Mouse (Mus musculus): ENCODE data around the gene Abcc4.

Gene Abcc4

DNA sequence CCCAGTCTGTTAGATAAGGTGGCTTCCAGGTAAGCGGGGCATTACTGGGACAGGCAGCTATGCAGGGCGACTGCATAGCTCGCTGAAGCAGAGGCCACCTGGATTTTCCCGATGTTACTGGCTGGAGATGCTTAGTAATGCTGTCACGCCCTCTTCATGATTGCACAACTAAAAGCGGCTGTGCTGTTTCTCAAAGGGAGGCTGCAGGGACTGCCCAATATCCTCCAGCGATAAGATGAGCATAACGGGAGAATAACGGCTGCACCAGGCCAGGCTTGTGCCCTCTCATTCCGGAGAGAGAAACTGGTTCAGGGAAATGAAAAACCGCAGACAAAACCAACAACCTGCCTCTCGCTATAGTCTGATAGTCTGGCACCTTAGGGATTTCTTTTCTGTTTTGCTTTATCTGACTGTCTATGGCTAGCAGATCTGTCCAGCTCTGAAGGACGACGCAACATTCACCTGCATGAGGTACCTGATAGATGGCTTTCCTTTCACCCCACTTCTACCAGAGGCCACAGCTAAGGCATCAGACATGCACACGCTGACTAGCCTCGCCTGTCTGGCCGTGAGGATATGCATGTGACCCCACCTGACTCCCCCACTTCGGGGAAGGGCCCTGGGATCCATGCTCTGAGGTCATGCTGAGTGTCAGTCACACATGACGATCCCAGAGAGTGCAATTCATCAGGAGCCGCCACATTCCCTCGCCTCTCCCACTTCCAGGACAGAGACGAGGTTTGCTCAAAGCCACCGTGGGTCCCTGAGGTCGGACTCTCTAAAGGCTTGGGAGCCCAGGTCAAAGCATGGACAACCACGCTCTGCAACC, 67.4 kb downstream of the Abcc4 start:
- no peak for DNase-seq (ENCODE audit: low read depth, low spot score)

DNA sequence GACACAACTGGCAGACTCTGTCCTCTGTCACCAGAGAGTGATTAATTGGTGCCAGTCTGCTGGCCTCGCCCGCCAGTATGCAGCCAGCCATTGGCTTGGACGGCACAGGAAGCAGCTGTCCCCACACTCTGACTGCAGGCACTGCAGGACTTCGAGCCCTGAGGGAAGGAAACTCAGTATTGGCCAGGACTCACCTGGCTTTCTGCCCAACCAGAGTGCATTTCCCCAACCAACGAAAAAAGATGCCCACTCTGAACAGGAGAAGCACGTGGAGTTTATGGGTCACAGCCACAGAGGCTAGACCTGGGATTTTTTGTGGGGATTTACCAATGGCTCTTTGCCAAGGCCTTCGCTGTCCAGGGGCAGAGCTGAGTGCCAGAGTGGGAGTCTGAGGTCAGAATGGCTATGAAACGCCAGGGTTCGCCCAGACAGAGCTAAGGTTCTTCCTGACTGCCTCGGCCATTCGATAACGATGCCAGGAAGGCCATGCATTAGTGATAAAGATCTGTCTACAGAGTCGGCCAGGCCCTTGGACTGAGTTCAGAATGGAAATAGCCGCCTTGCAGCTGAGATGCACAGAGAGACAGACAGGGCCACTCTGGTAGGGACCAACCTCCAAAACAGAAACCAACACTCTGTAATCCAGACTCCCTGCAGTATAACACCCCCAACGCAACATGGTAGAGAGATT, 70.4 kb downstream of the Abcc4 start:
- DNase-seq (ENCODE audit: low read depth, low spot score), result peak; percentile 30

DNA sequence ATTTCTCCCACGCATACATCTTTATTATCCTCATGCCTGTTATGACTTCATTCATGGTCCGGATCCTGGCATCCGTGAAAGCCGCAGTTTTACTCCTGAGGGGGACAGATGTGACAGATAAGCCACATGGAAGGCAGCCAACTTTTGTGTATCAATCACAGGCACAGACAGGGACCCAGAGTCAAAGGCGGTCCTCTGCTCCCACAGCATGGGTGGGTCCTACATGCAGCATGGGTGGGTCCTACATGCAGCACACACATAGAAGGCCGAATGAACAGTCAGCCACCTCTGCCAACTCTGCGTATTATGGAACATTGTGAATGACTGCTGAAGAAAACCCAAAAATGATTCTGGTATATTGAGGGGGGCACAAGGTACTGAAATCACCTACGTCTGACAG, 76.4 kb downstream of the Abcc4 start:
- DNase-seq (ENCODE audit: low read depth, low spot score), result no peak

DNA sequence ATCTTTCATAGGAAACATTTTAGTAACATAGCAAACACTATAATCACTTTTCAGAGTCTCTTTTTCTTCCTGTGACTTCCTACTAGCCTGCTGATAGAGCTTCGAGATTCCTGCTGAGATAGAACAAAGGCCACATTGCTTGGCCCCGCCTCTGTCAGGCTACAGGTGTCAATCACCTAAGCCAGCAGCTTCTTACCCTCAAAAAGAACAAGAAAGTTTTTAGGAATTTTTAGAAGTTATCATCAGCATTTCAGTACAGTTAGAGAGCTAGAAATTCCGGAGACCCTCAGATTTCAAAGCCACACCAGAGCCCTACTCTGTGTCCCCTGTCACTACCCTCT, 84.6 kb downstream of the Abcc4 start:
- DNase-seq (ENCODE audit: low read depth, low spot score), result no peak

DNA sequence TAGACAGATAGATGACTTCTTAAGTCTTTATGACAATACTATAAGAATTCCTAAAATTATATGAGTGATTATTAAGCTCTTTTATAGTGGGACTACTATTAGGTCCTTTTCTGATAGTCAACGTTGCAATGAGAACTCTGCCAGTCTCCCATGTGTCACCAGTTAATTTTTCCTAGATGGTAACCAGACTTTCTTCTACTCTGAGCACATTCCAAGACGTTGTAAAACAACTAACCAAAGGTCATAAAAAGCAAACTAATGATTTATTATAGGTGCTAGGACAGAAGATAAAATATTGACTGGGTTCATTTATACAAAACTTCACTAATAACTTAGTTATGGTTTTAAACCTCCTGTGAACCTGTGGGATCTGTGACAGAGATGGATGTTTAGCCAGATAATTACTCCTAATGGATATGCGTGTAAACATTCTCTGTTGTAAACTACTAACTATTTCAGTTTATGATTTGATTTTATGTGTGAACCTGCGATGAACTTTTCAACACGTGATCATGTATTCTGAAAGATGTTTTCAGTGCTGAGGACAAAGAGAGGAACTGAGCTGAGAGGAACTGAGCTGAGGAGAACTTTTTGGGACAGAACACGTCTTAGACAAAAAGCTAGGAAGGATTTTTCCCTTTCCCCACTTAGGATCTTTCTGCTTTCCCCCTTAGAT, 85.1 kb downstream of the Abcc4 start:
- DNase-seq (ENCODE audit: low read depth, low spot score), result no peak

DNA sequence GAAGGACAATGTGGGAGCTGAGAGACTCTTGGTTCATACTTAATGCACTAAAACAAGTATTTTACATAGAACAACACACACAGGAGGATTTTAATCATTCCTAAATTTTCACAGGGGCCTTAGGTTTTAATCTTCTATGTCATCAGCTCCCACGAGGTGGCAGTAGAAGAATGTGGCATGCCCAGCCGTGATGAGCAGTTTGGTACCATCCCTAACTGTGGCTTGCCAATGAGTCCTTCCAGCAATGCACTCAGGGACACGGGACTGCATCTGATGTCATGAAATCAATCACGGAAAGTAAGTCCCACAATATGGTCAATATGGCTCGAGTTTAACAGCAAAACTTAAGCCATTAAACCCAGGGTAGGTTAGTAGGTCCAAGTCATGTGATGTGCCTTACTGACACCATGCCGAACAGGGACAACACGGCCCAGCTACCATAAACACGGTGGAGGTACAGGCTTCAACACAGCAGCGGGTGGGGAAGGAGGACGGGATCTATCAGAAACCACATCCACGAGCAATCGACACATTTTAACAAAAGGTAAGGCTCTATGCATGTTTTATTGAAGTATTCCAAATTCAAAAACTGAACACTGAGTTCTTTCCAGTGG, 89.2 kb downstream of the Abcc4 start:
- peak; percentile 51 for DNase-seq (ENCODE audit: low read depth, low spot score)

DNA sequence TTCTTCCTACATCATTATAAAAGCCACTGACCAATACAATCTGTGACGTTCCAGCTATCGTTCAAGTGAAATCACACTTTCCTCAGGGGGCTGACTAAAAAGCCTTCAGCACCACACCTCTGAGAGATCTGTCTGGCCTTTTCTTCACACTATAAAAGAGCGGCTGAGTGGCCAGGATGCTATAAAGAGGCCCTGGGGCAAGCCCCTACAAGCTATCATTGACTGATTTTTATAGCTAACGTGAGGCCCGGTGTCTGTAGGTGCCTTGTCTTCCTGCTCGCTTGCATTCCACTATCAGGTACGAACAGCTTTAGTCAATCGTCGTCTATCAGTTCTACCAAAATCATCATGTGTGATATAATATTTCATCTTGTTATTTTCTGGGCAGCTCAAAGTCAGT, 92.3 kb downstream of the Abcc4 start:
- no peak for DNase-seq (ENCODE audit: low read depth, low spot score)

DNA sequence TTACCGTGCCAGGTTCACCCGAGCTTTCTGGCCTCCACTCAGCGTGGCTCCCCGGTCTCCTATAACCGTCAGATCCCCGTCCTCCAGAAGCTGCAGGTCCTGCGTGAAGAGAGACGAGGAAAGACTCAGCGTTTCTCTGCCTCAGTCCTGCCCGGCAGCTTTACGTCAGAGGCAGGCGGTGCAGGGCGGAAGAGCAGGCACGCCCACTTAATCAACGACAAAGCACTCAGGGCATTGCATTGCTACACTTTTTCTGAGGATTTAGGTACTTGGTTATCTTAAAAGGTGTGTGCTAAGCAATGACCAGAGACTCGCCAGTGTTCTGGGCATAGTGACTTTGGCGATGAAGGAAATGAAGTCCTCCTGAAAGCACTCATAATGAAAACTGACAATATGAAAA, 94.3 kb downstream of the Abcc4 start:
- DNase-seq (ENCODE audit: low read depth, low spot score), result no peak

DNA sequence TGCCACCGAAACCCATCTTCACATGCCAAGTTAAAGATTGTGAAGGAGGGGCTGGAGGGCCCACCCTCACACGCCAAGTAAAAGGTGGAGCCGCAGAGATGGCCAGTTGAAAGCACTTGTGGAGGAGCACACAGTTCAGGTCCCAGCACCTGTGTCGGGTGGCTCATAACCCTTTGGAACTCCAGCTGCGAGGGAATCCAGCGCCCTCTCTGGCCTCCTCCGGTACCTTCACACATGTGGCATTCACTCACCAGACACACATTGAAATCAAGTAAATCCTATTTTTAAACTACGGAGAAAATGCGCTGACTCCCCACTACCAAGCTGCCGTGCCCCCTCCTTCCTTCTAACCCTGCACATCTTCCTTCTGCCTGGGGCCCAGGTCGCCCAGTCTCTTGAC, 95.2 kb downstream of the Abcc4 start:
- no peak for DNase-seq (ENCODE audit: low read depth, low spot score)

DNA sequence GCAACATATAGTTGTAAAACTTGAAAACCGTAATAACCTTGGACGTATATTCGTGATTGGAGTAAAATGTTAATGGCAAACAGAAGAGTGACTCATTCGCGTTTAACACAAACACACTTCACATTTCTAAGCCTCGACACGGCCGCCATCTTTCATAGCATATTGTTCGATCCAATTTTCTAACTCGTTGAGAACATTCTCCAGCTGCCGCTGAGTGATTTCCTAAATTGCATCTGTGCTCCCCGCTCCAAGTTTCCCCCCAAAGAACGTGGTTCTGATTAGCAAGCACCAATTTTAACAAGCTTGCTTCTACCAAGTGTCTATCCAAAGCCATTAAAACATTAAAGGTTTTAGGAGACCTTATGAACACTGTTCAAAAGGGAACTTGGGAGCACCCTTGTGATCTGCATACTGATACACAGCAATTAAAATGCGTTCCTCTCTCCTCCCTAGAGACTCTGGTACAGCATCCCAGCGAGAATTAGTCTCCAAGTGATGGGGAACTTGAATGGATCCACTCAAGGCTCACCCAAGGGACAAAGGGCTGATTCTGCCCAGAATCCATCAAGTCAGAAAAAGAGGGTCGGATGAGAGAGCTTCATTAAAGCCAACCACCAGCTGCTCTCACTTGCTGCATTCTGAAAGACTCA, 97.1 kb downstream of the Abcc4 start:
- no peak for DNase-seq (ENCODE audit: low read depth, low spot score)

DNA sequence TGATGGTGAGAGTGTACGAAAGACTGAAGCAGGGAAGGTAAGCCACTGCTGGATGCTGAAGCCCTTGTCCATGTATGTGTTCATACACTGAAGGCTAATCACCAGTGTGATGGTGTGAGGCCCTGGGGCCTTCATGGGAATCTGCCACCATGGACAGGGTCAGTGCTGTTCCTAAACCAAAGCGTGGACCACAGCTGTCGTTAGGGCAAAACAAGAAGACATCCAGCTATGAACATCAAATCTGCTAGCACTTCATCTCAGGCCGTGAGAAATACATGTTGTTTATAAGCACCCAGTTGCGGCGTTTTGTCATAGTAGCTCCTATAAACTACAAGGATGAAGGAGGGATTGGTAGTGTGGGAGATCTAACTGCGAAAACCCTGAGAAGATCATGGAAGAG, 97.7 kb downstream of the Abcc4 start:
- DNase-seq (ENCODE audit: low read depth, low spot score), result no peak

DNA sequence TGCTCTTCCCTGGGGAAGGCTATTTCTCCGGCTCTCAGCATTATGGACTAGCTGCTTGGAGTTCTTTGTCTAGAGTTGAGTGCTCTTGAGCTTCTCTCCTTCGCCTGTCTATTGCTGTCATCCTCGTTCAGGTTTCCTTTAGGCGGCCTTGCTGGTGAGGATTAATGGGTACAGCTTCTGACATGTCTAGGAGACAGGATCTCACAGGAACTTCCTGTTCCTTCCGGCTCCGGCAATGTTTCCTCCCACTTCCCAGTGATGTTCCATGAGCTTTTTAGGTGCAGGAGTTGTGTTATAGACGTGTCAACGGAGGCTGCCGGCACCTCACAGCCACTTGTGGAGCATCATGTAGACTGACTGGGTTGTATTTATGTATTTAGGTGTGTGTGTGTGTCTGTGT, 99.5 kb downstream of the Abcc4 start:
- no peak for DNase-seq (ENCODE audit: low read depth, low spot score)

DNA sequence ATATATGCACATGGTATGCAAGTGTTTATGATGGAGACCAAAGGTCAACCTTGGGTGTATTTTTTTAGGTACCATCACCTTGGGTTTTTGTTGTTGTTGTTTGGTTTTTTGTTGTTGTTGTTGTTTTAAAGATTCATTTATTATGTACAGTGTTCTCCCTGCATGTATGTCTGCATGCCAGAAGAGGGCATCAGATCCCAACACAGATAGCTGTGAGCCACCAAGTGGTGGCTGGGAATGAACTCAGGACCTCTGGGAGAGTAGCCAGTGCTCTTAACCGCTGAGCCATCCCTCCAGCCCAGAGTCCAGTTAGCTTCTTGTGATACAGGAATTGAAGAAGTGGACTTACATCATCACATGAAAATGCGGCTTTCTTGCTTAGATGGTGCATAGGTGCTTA, 101.1 kb downstream of the Abcc4 start:
- DNase-seq (ENCODE audit: low read depth, low spot score), result peak; percentile 19

DNA sequence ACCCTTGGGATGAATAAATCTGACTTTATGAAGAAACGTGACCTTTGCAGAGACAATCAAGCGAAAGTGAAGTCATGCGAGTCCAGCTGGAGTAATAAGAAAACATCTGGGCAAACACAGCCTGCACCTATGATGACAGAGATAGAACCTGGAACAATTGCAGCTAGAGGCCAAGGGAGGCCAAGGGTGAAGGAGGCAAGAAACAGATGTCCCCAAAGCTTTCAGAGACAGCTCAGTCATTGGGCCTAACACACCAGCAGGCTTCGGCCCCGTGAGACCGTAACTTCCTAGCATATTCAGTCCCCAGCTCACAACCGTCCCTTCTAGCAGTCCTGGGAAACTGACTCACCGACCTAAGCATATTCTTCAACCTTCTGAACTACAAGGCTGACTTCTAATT, 104.0 kb downstream of the Abcc4 start:
- no peak for DNase-seq (ENCODE audit: low read depth, low spot score)

DNA sequence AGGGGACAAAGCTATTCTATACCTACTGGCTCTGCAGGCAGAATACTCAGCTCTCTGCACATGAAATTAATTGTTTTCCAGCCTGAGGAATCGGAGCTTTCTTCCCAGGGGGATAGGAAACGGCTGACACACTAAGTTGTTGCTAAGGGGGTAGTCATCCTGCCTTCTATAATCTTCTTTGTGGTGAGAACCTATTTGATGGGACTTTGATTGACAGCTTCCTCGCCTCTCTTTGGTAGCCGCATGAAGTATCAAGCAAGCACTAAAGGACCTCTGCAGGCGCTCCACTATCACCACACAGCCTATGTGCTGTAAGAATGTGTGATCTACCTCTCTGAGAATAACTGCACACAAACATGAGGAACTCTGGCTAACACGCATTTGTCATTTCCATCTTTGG, 105.3 kb downstream of the Abcc4 start:
- DNase-seq (ENCODE audit: low read depth, low spot score), result no peak

DNA sequence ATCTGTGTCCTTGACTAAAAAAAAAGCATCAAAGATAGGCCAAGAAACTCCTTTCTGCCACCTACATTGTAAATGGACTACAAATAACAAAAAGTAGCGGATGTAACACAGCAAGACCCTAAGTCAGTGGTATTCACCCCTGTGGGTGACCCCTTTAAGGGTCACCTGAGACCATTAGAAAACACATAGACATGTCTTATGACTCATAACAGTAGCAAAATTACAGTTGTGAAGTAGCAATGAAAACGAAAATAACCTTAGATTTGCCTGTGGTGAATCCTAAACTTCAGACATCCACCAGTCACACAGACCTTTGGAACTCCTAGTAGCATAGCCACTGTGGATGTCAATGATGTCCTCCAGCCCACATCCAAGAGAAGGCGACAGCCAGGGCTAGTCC, 107.3 kb downstream of the Abcc4 start:
- no peak for DNase-seq (ENCODE audit: low read depth, low spot score)

DNA sequence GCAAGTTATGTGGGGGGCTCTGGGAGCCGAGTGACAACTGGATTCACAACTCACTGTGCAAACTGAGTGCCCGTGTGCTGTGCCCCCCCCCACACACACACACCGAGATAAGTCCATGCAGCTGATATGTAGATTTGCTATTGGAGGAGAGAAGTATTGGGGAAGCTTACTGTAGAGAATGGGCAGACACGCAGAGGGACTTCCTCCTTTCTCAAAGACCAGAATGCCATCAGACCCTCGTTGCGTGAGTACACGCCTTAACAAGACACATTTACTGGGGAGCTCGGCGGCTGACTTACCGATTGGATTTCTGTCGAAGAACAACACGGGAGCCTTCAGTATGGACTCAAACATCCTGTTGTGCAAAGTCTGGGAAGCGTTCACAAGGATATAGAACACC, 111.6 kb downstream of the Abcc4 start:
- no peak for DNase-seq (ENCODE audit: low read depth, low spot score)

DNA sequence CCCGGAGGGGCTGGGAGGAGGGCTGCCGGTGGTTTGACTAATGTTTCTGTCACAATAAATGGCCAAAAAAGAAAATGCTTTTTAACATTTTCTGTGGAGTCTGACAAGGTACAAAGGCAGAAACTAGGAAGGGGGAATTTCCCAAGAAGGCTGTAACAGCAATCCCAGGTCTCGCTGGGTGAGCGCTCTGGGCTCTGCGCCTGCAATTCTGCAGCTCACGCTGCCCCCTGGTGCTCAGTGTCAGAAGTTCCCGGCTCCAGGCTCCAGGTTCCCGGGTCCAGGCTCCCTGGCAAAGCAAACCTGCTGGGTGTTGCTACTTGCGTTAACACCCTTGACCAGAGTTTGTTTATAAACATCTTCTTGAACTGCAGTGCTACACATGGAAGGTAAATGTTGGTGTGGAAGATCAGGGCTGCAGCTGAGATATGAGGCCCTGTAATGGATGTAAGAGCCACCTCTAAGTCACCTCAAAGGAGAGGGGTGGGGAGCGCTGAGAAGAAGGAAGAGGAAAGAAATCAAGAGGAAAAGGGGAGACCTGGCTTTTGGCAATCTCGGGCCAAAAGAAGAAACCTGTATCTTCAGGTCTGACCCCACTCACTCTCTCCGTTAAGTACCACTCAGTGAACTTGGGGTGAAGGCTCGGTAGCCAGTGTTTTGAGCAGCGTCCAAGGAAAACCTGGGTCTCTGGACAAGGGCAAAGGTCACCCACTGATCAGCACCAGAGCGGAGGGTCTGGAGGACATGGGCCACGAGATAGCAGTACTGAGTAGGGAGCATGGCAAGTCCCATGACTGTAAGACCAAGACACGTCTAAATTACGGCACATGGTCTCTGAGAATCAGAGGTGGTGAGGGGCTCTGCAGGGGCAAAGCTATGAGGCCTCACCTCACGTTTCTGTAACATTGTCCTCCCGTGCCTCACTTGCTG, 114.3 kb downstream of the Abcc4 start:
- peak; percentile 36 for DNase-seq (ENCODE audit: low read depth, low spot score)

DNA sequence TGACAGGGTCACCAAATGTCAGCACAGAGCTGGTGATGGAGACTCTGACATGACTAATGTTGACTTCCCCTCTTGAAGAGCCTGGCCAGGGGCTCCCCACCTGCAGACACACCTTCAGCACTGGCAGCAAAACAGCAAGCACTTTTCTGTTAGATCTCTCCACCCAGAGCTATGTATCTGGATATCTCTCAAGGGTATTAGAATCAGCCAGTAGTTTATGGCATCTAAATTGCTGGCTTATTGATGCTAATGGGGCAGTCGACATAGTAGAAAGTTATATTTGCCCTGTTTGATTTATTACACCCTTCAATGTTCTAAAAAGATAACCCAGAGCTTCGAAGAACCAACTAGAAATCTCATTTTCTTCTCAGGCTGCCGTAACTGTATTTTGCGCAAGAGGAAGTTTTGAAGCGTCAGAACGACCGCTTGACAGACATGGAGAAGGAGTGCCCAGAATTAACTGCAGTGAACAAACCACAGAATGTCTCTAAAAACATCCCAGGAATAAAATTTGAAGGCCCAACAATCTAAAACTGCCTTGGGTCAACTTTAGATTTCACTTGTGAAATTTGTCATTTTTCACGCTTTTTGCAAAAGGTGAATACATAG, 123.6 kb downstream of the Abcc4 start:
- DNase-seq (ENCODE audit: low read depth, low spot score), result no peak

DNA sequence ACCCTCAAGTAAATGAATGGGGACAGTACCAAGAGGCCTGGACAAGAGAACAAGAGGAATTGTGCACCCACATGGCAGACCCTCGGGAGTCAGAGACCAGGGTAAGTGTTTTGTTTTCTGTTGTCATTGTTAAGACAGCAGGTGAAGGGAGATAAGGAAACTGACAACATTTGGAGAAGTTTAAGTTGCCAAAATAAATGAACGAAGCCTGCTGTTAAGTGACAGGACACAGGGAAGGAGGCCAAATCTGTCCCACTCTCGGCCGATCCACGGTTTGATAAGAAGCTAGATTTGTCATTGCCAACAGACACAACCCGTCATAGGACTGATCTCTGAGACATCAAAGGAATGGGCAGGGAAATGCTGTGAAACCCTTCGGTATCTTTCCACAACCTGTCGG, 124.3 kb downstream of the Abcc4 start:
- no peak for DNase-seq (ENCODE audit: low read depth, low spot score)
